Mouse (Mus musculus): Measurements from ENCODE around the gene Leng9.

DNA sequence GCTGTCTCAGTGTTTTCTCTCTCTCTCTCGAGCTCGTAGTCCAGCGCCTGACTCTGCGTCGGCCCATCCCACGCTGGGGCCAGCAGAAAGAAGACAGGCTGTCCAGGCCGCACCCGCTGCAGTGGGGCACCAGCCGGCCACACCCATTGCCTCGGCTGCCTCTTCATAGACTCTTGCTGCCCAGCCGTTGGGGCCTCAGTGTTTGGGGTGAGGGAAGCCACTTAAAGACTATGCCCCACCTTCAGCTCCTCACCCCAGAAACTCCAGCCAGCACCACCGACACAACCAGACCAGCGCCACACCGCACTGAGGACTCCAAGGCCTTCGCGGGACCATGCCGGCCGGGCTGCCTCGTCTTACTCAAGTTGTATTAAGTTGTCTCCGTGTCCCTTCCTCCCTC lies 2.8 kb downstream of the Leng9 start:
- peak; percentile 57 for TF ChIP-seq POLR2A (IDR thresholded peaks at IDR 0.05; ENCODE audit: low read depth, low read length)
- TF ChIP-seq CTCF (IDR thresholded peaks at IDR 0.05; ENCODE audit: extremely low read depth, insufficient read length, insufficient replicate concordance, low read depth, low read length) = no peak
